Mouse (Mus musculus) kidney, postnatal 14 days (tissue): Measurements from ENCODE around the gene Stxbp1.

ENCODE experiments used
- DNase-seq: peaks from one replicate; pipeline ENCODE4 v3.0.0; 2022; ENCODE audit warnings: mixed read lengths

The Stxbp1 gene

DNA sequence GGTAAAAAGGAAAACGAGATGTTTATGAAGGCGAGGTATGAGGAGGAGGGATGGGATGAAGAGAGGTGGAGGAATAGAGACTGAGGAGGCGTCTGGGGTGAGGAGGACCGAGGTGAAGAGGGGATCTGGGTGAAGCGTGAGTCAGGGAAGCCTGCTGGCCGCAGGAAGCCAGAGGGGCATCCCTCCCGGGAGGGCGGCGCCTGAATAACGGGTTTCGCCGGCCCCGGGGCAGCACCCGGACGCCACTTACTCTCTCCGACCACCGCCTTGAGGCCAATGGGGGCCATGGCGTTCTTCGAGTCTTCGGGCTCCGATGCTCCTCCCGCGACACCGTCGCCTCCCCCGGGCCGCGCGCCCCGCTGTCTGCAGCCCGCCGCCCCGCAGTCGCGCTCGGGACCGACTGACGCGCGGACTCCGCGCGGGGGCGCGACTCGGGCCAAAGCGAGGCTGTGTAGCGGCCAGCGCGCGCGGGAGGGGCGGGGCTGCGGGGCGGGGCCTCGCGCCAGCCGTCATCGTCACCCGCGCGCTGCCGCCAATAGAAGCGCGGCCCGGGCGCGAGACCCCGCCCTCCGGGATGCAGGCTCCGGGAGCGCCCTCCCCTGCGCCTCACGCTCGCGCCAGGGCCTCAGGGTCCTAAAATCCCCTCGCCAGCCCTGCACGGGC is at the start of gene Stxbp1:
Gene Stxbp1 (minus strand): TSS at position 441 of the 663 bp plus-strand sequence.
- DNase-seq, result peak; percentile 96

DNA sequence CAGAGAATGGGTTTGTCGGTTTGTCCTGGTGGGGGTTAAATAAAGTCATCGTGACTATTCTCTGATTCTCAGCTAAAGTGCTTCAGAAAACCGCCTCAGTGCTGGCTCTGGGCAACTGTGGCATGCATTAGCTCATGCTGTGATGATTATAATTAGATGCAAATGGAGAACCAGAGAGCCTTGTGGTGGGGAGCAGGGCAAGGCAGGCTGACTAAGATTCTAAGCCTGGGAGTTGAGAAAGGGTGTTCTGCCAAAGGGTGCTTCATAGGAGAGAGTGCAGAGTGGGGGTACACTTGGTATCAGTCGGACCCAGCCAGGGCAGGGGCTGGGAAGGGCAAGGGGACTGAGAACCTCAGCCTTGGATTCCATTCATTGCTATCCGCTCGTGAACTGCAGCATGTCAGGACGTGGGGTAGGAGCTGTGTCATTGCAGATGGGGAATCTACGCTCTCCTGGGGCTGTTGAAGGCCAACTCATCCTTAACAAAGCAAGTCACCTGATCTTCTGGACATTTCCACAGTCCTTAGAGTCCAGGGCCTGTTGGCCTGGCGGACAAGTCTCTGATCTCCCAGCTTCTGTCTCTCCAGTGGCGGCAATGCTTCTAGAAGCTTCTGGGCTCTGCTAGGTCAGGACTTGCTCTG is 49.6 kb upstream of the Stxbp1 start:
- DNase-seq, result no peak

- DNase-seq, result peak; percentile 71
These were observed 48.6 kb upstream of the Stxbp1 start for GRCm38 (mm10) chr2:32895606-32896106.

- no peak for DNase-seq
These were observed 47.1 kb upstream of the Stxbp1 start for GRCm38 (mm10) chr2:32894097-32894496.

- DNase-seq, result no peak
These were observed 45.4 kb upstream of the Stxbp1 start for GRCm38 (mm10) chr2:32892490-32892889.

- DNase-seq, result no peak
These were observed 44.2 kb upstream of the Stxbp1 start for GRCm38 (mm10) chr2:32891278-32891677.

DNA sequence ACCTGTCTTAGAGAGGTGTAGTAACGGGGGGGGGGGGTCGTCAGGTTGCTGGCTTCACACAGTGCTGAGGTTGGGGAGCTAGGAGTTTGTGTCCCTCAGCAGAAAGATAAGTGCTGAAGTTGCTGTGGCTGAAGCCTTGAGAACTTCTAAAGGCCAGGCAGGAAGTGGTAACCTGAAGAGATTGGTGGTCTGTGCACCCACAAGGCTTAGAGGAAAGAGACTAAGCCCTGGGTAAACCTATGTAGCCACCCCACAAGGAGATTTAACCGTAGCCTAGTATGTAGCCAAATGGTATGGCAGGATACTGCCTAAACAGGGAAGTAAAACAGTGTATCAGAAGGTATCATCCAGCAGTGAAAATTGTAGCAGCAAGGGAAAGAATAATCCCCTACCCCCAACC is 43.2 kb upstream of the Stxbp1 start:
- no peak for DNase-seq

- DNase-seq, result no peak
These were observed 41.5 kb upstream of the Stxbp1 start for GRCm38 (mm10) chr2:32888551-32888950.

GRCm38 (mm10) chr2:32888029-32888428 is 41.0 kb upstream of the Stxbp1 start:
- no peak for DNase-seq

DNA sequence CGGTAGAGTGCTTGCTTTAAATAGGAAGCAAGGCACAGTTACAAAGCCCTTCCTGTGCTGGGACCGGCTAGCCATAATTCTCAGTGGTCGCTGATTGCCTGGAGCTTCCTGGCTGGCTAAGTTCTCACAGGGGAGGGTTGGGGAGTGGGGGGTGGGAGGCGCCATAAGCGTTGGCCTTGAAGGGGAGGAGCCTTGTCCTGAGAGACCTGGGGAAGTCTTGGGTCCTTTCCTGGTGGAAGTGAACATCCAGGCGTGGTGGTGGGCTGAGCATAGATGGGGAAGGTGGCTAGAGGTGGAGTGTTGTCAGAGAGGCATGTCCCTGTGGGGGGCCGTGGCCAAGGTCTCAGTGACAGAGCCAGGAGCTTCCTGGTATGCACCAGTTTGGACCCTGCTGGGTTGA is 37.7 kb upstream of the Stxbp1 start:
- DNase-seq, result peak; percentile 51

DNA sequence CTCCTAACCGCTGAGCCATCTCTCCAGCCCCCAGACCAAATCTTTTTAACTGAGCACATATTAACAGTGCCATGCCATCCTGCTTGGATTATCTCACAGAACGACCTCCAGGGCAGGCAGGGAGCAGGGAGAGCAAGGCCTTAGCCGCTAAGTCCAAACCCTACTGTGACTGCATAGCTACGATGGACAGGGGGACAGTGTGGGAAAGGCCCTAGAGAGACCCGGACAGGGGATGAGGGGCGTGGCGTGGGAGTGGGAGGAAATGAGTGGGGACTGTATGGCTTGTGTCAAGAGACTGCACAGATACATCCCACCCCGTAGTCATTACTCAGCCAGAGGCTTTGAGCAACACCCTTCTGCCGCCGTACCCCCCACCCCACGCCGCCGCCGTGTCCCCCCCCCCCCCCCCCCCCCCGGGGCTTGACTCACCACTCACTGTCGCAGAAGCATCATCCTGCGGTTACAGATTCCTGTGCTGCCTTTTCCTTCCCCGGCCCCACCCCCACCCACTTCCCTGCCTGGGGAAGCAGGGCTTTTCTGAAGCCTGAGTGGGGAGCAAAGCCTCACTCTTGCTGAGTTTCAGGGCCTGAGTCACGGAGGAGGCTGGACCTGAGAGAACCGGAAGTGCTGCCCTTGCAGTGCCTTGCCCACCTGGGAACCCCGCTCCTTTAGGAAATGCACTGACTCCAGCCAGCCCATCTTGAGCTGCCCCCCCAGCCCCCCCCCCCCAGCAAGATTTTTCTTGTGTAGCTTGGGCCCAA is 35.4 kb upstream of the Stxbp1 start:
- peak; percentile 61 for DNase-seq

- DNase-seq, result peak; percentile 92
These were observed 34.7 kb upstream of the Stxbp1 start for GRCm38 (mm10) chr2:32881723-32882122.

GRCm38 (mm10) chr2:32881054-32881453 is 34.0 kb upstream of the Stxbp1 start:
- DNase-seq, result no peak

GRCm38 (mm10) chr2:32879593-32879992 is 32.5 kb upstream of the Stxbp1 start:
- no peak for DNase-seq

- DNase-seq, result peak; percentile 68
These were observed 31.4 kb upstream of the Stxbp1 start for GRCm38 (mm10) chr2:32878396-32878795.

- no peak for DNase-seq
These were observed 30.8 kb upstream of the Stxbp1 start for GRCm38 (mm10) chr2:32877761-32878393.

GRCm38 (mm10) chr2:32877303-32877702 is 30.3 kb upstream of the Stxbp1 start:
- no peak for DNase-seq

- peak; percentile 38 for DNase-seq
These were observed 29.7 kb upstream of the Stxbp1 start for GRCm38 (mm10) chr2:32876490-32877302.

DNA sequence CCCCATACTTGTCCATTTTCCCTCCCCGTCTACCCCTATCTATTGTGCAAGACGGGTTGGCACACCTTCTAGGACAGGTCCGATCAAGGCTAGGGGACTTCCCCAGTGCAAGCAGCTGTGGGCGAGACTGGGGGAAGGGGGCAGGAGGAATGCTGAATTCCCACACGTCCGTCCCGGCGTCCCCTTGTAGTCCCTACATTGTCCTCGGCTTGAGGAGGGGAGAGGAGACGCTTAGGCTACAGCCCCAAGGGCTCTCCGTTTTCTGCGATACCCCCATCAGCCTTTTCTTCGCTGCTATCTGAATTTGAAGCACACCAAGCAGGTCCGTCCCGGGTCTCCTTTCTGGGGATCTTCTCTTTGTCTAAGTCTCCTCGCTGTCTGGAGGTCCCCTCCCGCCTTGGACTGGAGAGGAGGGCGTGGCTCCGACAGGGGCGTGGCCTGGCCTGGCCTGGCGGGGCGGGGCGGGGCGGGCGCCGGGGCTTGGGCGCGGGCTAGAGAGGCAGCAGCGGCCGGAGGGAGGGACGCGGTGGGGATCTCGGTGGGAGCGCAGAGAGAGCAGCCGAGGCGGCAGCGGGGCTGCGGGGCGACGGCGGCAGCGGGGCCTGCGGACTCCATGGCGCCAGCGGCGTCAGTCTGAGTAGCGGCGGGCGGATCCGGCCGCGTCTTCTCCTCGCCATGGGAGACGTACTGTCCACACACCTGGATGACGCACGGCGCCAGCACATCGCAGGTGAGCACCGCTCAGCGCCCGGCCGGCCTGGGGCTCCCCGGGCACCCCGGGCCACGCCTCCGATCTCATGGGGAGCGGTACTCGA is 28.8 kb upstream of the Stxbp1 start, which contains the start of gene Fam129b:
Gene Fam129b (plus strand): TSS at position 440 of the 815 bp plus-strand sequence.
- DNase-seq, result peak; percentile 95

- DNase-seq, result peak; percentile 30
These were observed 28.1 kb upstream of the Stxbp1 start for GRCm38 (mm10) chr2:32874951-32875674.

- no peak for DNase-seq
These were observed 27.0 kb upstream of the Stxbp1 start for GRCm38 (mm10) chr2:32874070-32874469.
